Mouse (Mus musculus): ENCODE data around the gene Neu1.

- TF ChIP-seq CTCF (IDR thresholded peaks at IDR 0.05; ENCODE audit: extremely low read depth, insufficient read length, insufficient replicate concordance, low read depth, low read length) (no peak), POLR2A (IDR thresholded peaks at IDR 0.05; ENCODE audit: low read depth, low read length) (no peak)
Observed at GRCm38 (mm10) chr17:34959881-34960515, 28.9 kb downstream of the Neu1 start.

Data from small intestine, adult 2 months (tissue).